Mouse (Mus musculus): ENCODE data around the gene Rmi1. TPM values are rescaled to one million over a fixed set of nuclear protein-coding genes. Genes with fewer than 3 reads are reported as not detected.

The Rmi1 gene
- polyA plus RNA-seq, 1 experiment from 2014 or later: 11.1 TPM

- no peak for TF ChIP-seq EP300 (optimal IDR thresholded peaks at IDR 0.05)
- no peak for TF ChIP-seq CTCF (IDR thresholded peaks at IDR 0.05; ENCODE audit: low read depth)
- Histone ChIP-seq H3K27ac (replicated peaks) (no peak overlapping the region), H3K27me3 (ENCODE audit: control insufficient read depth, insufficient read depth, low read length) (no peaks in the 10 kb centered on the region), H3K4me2 (replicated peaks; ENCODE audit: low read depth) (no peak overlapping the region), H3K36me3 (ENCODE audit: control insufficient read depth, insufficient read depth, low read length) (no peaks in the 10 kb centered on the region), H3K4me1 (replicated peaks; ENCODE audit: control insufficient read depth, insufficient read depth) (no peaks in the 10 kb centered on the region), H3K4me3 (ENCODE audit: low read depth, low read length) (no peak overlapping the region), H3K9ac (ENCODE audit: low read length) (no peak overlapping the region), H3K9me3 (ENCODE audit: control insufficient read depth, low read length) (no peaks in the 10 kb centered on the region)
- ATAC-seq (ENCODE audit: low FRiP score, low TSS enrichment) (no peak), DNase-seq (ENCODE audit: low spot score) (no peak)
- WGBS: 32% methylated on average over 10 of the region's 10 CpGs
These were observed 21.1 kb downstream of the Rmi1 start for GRCm38 (mm10) chr13:58423061-58423660.

GRCm38 (mm10) chr13:58439716-58440115, 37.7 kb downstream of the Rmi1 start:
- Histone ChIP-seq H3K27me3 (ENCODE audit: control insufficient read depth, insufficient read depth, low read length) (no peaks in the 10 kb centered on the region), H3K4me3 (ENCODE audit: low read depth, low read length) (no peak overlapping the region), H3K9ac (ENCODE audit: low read length) (no peak overlapping the region), H3K4me2 (replicated peaks; ENCODE audit: low read depth) (no peak overlapping the region), H3K4me1 (replicated peaks; ENCODE audit: control insufficient read depth, insufficient read depth) (no peaks in the 10 kb centered on the region), H3K27ac (replicated peaks) (no peak overlapping the region), H3K36me3 (ENCODE audit: control insufficient read depth, insufficient read depth, low read length) (no peaks in the 10 kb centered on the region), H3K9me3 (ENCODE audit: control insufficient read depth, low read length) (no peaks in the 10 kb centered on the region)
- ATAC-seq (ENCODE audit: low FRiP score, low TSS enrichment): no peak
- DNase-seq (ENCODE audit: low spot score): no peak
- TF ChIP-seq CTCF (IDR thresholded peaks at IDR 0.05; ENCODE audit: low read depth) (no peak), EP300 (optimal IDR thresholded peaks at IDR 0.05) (no peak)
- 63% methylated on average over 2 of the region's 2 CpGs for WGBS

GRCm38 (mm10) chr13:58443326-58443725, 41.3 kb downstream of the Rmi1 start:
- Histone ChIP-seq H3K36me3 (ENCODE audit: control insufficient read depth, insufficient read depth, low read length) (no peaks in the 10 kb centered on the region), H3K27me3 (ENCODE audit: control insufficient read depth, insufficient read depth, low read length) (no peaks in the 10 kb centered on the region), H3K27ac (replicated peaks) (no peak overlapping the region), H3K4me3 (ENCODE audit: low read depth, low read length) (no peak overlapping the region), H3K4me2 (replicated peaks; ENCODE audit: low read depth) (no peak overlapping the region), H3K4me1 (replicated peaks; ENCODE audit: control insufficient read depth, insufficient read depth) (no peaks in the 10 kb centered on the region), H3K9ac (ENCODE audit: low read length) (no peak overlapping the region), H3K9me3 (ENCODE audit: control insufficient read depth, low read length) (no peaks in the 10 kb centered on the region)
- 70% methylated on average over 4 of the region's 4 CpGs for WGBS
- ATAC-seq (ENCODE audit: low FRiP score, low TSS enrichment): no peak
- DNase-seq (ENCODE audit: low spot score): no peak
- TF ChIP-seq CTCF (IDR thresholded peaks at IDR 0.05; ENCODE audit: low read depth): no peak
- no peak for TF ChIP-seq EP300 (optimal IDR thresholded peaks at IDR 0.05)

DNA sequence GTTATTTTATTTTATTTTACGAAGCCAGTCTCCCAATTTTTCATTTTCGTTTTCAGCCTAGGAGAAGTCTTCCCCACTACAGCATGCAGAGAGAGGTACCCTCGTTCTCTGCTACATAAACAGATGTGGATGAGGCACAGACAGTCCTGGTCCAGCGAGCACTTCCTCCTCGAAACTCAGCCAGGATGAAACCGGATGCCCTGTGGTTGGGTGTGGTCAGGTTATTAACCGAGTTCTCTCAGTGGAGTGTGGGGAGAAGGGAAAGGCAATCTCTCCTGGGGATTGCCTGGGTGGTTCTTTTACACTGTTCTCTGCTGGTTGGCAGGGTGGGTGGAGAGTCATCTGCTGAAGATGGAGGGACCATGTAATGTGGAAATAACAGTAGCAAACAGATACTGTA, 41.7 kb downstream of the Rmi1 start:
- H3K36me3 ChIP-seq (ENCODE audit: control insufficient read depth, insufficient read depth, low read length): no peaks in the 10 kb centered on the region
- H3K4me2 ChIP-seq (replicated peaks; ENCODE audit: low read depth): no peak overlapping the region
- TF ChIP-seq CTCF (IDR thresholded peaks at IDR 0.05; ENCODE audit: low read depth) (no peak), EP300 (optimal IDR thresholded peaks at IDR 0.05) (no peak)
- no peaks in the 10 kb centered on the region for H3K4me1 ChIP-seq (replicated peaks; ENCODE audit: control insufficient read depth, insufficient read depth)
- no peak for ATAC-seq (ENCODE audit: low FRiP score, low TSS enrichment)
- no peak overlapping the region for H3K9ac ChIP-seq (ENCODE audit: low read length)
- no peaks in the 10 kb centered on the region for H3K9me3 ChIP-seq (ENCODE audit: control insufficient read depth, low read length)
- DNase-seq (ENCODE audit: low spot score): no peak
- H3K4me3 ChIP-seq (ENCODE audit: low read depth, low read length): no peak overlapping the region
- no peaks in the 10 kb centered on the region for H3K27me3 ChIP-seq (ENCODE audit: control insufficient read depth, insufficient read depth, low read length)
- 26% methylated on average over 7 of the region's 7 CpGs for WGBS
- no peak overlapping the region for H3K27ac ChIP-seq (replicated peaks)

DNA sequence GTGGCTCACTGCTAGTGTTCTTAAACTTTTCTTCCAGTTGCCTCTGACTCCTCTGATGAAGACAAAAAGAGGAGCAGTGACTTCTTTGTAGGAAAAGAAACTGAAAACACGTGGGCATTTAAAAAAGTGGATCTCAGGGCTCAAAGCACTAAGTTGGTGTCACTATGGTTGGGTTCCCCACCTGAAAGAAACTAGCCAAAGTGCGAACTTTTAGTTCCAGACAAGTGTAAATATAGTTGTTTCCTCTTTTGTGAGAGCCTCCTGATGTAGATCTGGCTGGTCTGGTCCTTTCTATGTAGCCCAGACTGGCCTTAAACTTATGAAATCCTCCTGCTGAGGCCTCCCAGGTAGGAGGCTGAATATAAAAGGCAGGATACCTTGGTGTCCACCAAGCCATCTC, 44.5 kb downstream of the Rmi1 start:
- TF ChIP-seq EP300 (optimal IDR thresholded peaks at IDR 0.05) (no peak), CTCF (IDR thresholded peaks at IDR 0.05; ENCODE audit: low read depth) (no peak)
- Histone ChIP-seq H3K4me2 (replicated peaks; ENCODE audit: low read depth) (no peak overlapping the region), H3K9ac (ENCODE audit: low read length) (no peak overlapping the region), H3K27me3 (ENCODE audit: control insufficient read depth, insufficient read depth, low read length) (no peaks in the 10 kb centered on the region), H3K27ac (replicated peaks) (no peak overlapping the region), H3K4me1 (replicated peaks; ENCODE audit: control insufficient read depth, insufficient read depth) (no peaks in the 10 kb centered on the region), H3K36me3 (ENCODE audit: control insufficient read depth, insufficient read depth, low read length) (no peaks in the 10 kb centered on the region), H3K9me3 (ENCODE audit: control insufficient read depth, low read length) (no peaks in the 10 kb centered on the region), H3K4me3 (ENCODE audit: low read depth, low read length) (no peak overlapping the region)
- no peak for DNase-seq (ENCODE audit: low spot score)
- 78% methylated on average over 2 of the region's 2 CpGs for WGBS
- no peak for ATAC-seq (ENCODE audit: low FRiP score, low TSS enrichment)

DNA sequence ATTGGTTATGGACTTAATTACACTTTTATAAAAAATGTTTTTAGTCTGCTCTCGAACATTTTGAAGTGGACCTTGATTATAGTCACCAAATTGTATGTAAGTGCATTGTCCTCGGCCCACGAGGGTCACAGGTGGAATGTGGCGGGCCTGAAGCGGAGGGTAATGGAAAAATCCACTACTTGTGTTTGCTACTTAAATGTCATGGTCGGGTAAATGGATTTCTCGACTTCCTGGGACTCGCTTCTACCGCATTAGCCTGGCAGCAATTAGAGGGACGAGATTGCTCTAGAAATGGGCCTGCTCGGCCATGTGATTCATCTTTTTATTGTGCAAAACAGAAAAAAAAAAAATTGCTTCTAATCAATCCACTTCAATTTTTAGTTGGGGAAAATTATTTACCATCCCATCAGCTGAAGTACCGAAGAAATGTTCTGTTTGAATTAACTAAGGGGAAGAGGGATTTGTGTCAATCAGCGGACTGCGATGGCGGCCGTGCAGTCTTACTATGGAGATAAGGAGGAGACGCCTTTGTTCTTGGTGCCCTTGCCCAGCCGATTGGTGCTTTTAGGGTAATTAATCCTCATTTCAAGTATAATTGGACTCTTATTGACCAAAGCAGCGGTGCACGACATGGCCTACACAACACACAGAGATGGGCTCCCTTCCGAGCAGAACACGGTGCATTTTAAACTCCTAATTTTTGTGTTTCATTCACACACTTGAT, 48.6 kb downstream of the Rmi1 start:
- H3K27me3 ChIP-seq (ENCODE audit: control insufficient read depth, insufficient read depth, low read length): no peaks in the 10 kb centered on the region
- no peak for TF ChIP-seq CTCF (IDR thresholded peaks at IDR 0.05; ENCODE audit: low read depth)
- no peak for TF ChIP-seq EP300 (optimal IDR thresholded peaks at IDR 0.05)
- no peaks in the 10 kb centered on the region for H3K9me3 ChIP-seq (ENCODE audit: control insufficient read depth, low read length)
- DNase-seq (ENCODE audit: low spot score) (no peak), ATAC-seq (ENCODE audit: low FRiP score, low TSS enrichment) (no peak)
- H3K36me3 ChIP-seq (ENCODE audit: control insufficient read depth, insufficient read depth, low read length): no peaks in the 10 kb centered on the region
- no peak overlapping the region for H3K4me3 ChIP-seq (ENCODE audit: low read depth, low read length)
- no peak overlapping the region for H3K9ac ChIP-seq (ENCODE audit: low read length)
- no peaks in the 10 kb centered on the region for H3K4me1 ChIP-seq (replicated peaks; ENCODE audit: control insufficient read depth, insufficient read depth)
- no peak overlapping the region for H3K4me2 ChIP-seq (replicated peaks; ENCODE audit: low read depth)
- 79% methylated on average over 22 of the region's 22 CpGs for WGBS
- no peak overlapping the region for H3K27ac ChIP-seq (replicated peaks)

Data from stomach, postnatal 0 days (tissue).